Mouse (Mus musculus): ENCODE data around the gene Alg12.

DNA sequence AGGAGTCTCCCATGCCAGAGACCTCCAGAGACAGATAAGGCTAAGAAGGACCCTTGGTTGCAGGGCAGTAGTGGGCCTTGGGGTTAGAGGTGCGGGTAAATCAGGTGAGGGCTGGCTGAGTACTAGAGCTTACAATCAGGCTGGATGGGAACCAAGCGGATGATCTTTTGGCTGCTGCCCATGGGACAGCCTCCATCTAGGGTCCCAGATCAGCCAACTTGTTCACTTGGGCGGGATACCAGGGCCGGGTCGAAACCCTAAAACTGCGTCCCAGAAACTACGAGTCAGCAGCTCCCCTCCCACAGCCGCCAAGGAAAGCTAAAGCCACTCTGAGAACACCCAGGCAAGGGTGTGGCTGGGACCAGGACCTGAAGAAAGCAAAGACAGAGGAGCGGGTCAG is 34.0 kb upstream of the Alg12 start:
- TF ChIP-seq POLR2A (IDR thresholded peaks at IDR 0.05; ENCODE audit: borderline replicate concordance, control insufficient read depth, low read depth, low read length) (no peak), CTCF (IDR thresholded peaks at IDR 0.05; ENCODE audit: control insufficient read depth, insufficient read depth, low read length) (no peak)
